Comparison of ENCODE assay signal across 10 mouse cellular contexts in the genomic region with DNA sequence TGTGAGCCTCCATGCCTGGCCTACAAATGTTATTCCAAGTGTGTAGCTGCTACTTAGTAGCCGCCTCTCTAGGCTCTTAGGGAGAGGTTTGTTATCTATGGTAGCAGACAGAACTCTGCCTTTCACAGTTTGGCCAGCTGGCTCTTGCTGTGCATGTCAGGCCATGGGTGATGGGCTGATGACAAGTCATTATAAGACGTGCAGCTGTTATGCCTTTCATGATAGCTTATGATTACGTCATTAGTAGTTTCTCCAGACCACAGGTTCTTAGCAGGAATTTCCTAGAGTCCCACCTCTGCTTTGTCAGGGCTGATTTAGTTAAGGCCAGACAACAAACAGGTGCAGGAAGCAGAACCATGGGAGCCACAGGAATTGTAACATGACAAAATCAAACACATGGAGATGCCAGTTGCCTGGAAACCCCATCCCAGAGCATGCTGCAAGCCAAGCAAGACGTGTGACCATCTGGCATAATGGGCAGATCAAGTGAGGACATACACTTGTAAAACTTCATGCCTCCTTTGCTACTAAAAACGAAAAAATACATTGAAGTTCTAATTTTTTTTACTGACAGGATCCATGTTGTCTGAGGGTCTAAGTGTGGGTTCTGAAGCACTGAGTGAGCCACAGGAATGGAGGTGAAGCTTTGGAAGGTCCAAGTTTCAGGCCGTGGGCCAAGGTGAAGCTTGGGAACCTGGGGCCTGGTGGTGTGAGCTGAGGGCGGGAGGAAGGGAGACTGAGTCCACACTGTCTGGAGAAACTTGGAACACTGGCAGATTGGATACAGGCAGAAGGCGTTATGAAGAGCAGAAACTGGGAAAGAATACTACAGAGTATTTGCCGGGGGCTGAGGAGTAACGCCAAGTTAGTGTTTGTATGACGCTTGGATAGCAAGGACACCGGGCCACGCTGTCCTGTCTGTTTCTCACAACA. TPM values are rescaled to one million over a fixed set of nuclear protein-coding genes. Genes with fewer than 3 reads are reported as not detected.
DNase-seq lines count a peak whose midpoint lies in the region; ATAC-seq lines count a peak whose summit lies in the region.
"Had no signal": no experiment of that assay in that cellular context is flagged by ENCODE, and none has a peak within 500 bp of the region (broad histone marks: within the 10 kb centered on the region; RNA-seq: fewer than 3 reads in every experiment).

No protein-coding gene starts in this region.

- DNase-seq in hindbrain, embryonic 10.5 days (ENCODE audit: low spot score) = no peak
- no peak for DNase-seq in hindbrain, embryonic 14.5 days (ENCODE audit: low spot score)
- DNase-seq in c-Kit-positive CD71-positive TER-119-negative erythroid progenitor cells, embryonic 14.5 days (ENCODE audit: low read depth) = peak; percentile 58
- DNase-seq in heart, postnatal 14 days = peak; percentile 37 to 42
- DNase-seq in mesoderm, embryonic 11.5 days (ENCODE audit: low read depth, low spot score) = peak; percentile 23
- DNase-seq in midbrain, embryonic 11.5 days (ENCODE audit: low spot score, missing footprints) = no peak
- no peak for DNase-seq in urinary bladder, adult 2 months (ENCODE audit: low spot score)
- no peak for DNase-seq in urinary bladder, postnatal 36 days (ENCODE audit: low spot score in 2 of 2)

- WGBS in hindbrain, embryonic 10.5 days = 86% methylated on average over 13 of the region's 13 CpGs
- WGBS in hindbrain, embryonic 14.5 days = 84% methylated on average over 13 of the region's 13 CpGs
- WGBS in midbrain, embryonic 11.5 days = 88% methylated on average over 13 of the region's 13 CpGs

- no peaks in the 10 kb centered on the region for H3K9me3 ChIP-seq in hindbrain, embryonic 10.5 days
- no peaks in the 10 kb centered on the region for H3K9me3 ChIP-seq in hindbrain, embryonic 14.5 days (ENCODE audit: control insufficient read depth, low read length)
- H3K9me3 ChIP-seq in midbrain, embryonic 11.5 days (ENCODE audit: control insufficient read depth, low read length) = no peaks in the 10 kb centered on the region
- H3K9me3 ChIP-seq: megakaryocyte, embryonic 14.5 days had no signal

- intact Hi-C loops in heart, postnatal 14 days (cut with DNase I) = no loop called here

- H3K9ac ChIP-seq in hindbrain, embryonic 14.5 days = no peak overlapping the region
- no peak overlapping the region for H3K9ac ChIP-seq in midbrain, embryonic 11.5 days (ENCODE audit: low read length)

- H3K27ac ChIP-seq in hindbrain, embryonic 10.5 days = peak overlapping the region; percentile 53; the same call in 1 of the 2 replicates
- no peak overlapping the region for H3K27ac ChIP-seq in hindbrain, embryonic 14.5 days
- H3K27ac ChIP-seq in midbrain, embryonic 11.5 days (ENCODE audit: low read depth, low read length) = no peak overlapping the region

- H3K4me3 ChIP-seq in hindbrain, embryonic 10.5 days = no peak overlapping the region
- no peak overlapping the region for H3K4me3 ChIP-seq in hindbrain, embryonic 14.5 days (replicated peaks; ENCODE audit: low read length)
- H3K4me3 ChIP-seq in midbrain, embryonic 11.5 days (ENCODE audit: low read depth, low read length) = no peak overlapping the region
- H3K4me3 ChIP-seq: megakaryocyte, embryonic 14.5 days had no signal

- H3K4me2 ChIP-seq in hindbrain, embryonic 14.5 days (replicated peaks) = no peak overlapping the region
- no peak overlapping the region for H3K4me2 ChIP-seq in midbrain, embryonic 11.5 days

- H3K4me1 ChIP-seq in hindbrain, embryonic 10.5 days (replicated peaks) = no peaks in the 10 kb centered on the region
- H3K4me1 ChIP-seq in hindbrain, embryonic 14.5 days (replicated peaks; ENCODE audit: control insufficient read depth, insufficient read depth, low read length) = no peaks in the 10 kb centered on the region
- H3K4me1 ChIP-seq in midbrain, embryonic 11.5 days (ENCODE audit: control insufficient read depth, insufficient read depth, low read length) = no peaks in the 10 kb centered on the region

- no peak for ATAC-seq in hindbrain, embryonic 14.5 days (ENCODE audit: low FRiP score)
- ATAC-seq in midbrain, embryonic 11.5 days (ENCODE audit: low FRiP score) = no peak

- no peaks in the 10 kb centered on the region for H3K36me3 ChIP-seq in hindbrain, embryonic 10.5 days
- H3K36me3 ChIP-seq in hindbrain, embryonic 14.5 days (replicated peaks; ENCODE audit: control insufficient read depth, insufficient read depth) = no peaks in the 10 kb centered on the region
- no peaks in the 10 kb centered on the region for H3K36me3 ChIP-seq in midbrain, embryonic 11.5 days (ENCODE audit: control insufficient read depth, insufficient read depth, low read length)
- H3K36me3 ChIP-seq: G1E had no signal

- H3K27me3 ChIP-seq in hindbrain, embryonic 10.5 days (ENCODE audit: insufficient read depth, poor library complexity, severe bottlenecking) = no peaks in the 10 kb centered on the region
- H3K27me3 ChIP-seq in hindbrain, embryonic 14.5 days (ENCODE audit: control insufficient read depth, insufficient read depth, low read length) = no peaks in the 10 kb centered on the region
- no peaks in the 10 kb centered on the region for H3K27me3 ChIP-seq in midbrain, embryonic 11.5 days (ENCODE audit: control insufficient read depth, insufficient read depth, low read length)
- H3K27me3 ChIP-seq: megakaryocyte, embryonic 14.5 days had no signal

RNA-seq across cellular contexts. Expression of gene Isca2, which starts 46.5 kb away (rescaled TPM):
- 160 and 181 TPM in 2 replicates for polyA plus RNA-seq in hindbrain, embryonic 10.5 days (2016; fragmentation: Nextera tagmentation; extraction: Ambion mirVana)
- polyA plus RNA-seq in hindbrain, embryonic 14.5 days (2014; fragmentation: Nextera tagmentation; extraction: Ambion mirVana) = 127 and 132 TPM in 2 replicates
- 10 to 100 TPM; 71.2 to 73.3 TPM for total RNA-seq in heart, postnatal 14 days (2021)
- 162 and 171 TPM in 2 replicates for polyA plus RNA-seq in midbrain, embryonic 11.5 days (2014; fragmentation: Nextera tagmentation; extraction: Ambion mirVana)
- polyA plus RNA-seq in urinary bladder, adult 2 months (2012; rRNA removed) = 68.2 and 88.9 TPM in 2 replicates

RNA-seq across cellular contexts. Expression of gene Npc2, which starts 46.5 kb away (rescaled TPM):
- 77.2 and 89.0 TPM in 2 replicates for polyA plus RNA-seq in hindbrain, embryonic 10.5 days (2016; fragmentation: Nextera tagmentation; extraction: Ambion mirVana)
- 51.6 and 54.3 TPM in 2 replicates for polyA plus RNA-seq in hindbrain, embryonic 14.5 days (2014; fragmentation: Nextera tagmentation; extraction: Ambion mirVana)
- total RNA-seq in heart, postnatal 14 days (2021) = 10 to 100 TPM; 30.8 to 32.7 TPM
- polyA plus RNA-seq in midbrain, embryonic 11.5 days (2014; fragmentation: Nextera tagmentation; extraction: Ambion mirVana) = 97.2 and 102 TPM in 2 replicates
- 85.8 and 90.2 TPM in 2 replicates for polyA plus RNA-seq in urinary bladder, adult 2 months (2012; rRNA removed)

RNA-seq across cellular contexts. Expression of gene Ltbp2, which starts 56.8 kb away (rescaled TPM):
- polyA plus RNA-seq in hindbrain, embryonic 10.5 days (2016; fragmentation: Nextera tagmentation; extraction: Ambion mirVana) = 0.12 and 0.17 TPM in 2 replicates
- 0.07 and 0.14 TPM in 2 replicates for polyA plus RNA-seq in hindbrain, embryonic 14.5 days (2014; fragmentation: Nextera tagmentation; extraction: Ambion mirVana)
- 1 to 10 TPM; 1.2 to 2.3 TPM for total RNA-seq in heart, postnatal 14 days (2021)
- polyA plus RNA-seq in midbrain, embryonic 11.5 days (2014; fragmentation: Nextera tagmentation; extraction: Ambion mirVana) = 0.05 TPM in 1 of 2 replicates, not detected in the other
- polyA plus RNA-seq in urinary bladder, adult 2 months (2012; rRNA removed) = 0.99 and 1.7 TPM in 2 replicates
- polyA plus RNA-seq: G1E had no signal

Comparison
In these comparisons a context has a peak if more than half of its experiments do, and no peak if none do; other contexts are left out.
1. DNase-seq: peak in c-Kit-positive CD71-positive TER-119-negative erythroid progenitor cells, embryonic 14.5 days (single experiment), heart, postnatal 14 days (2 of 2) and mesoderm, embryonic 11.5 days (single experiment); none in hindbrain, embryonic 10.5 days (single experiment), hindbrain, embryonic 14.5 days (single experiment), midbrain, embryonic 11.5 days (single experiment), urinary bladder, adult 2 months (single experiment) and urinary bladder, postnatal 36 days (0 of 2).